8 mouse cellular contexts compared by ENCODE assay signal in the genomic region with DNA sequence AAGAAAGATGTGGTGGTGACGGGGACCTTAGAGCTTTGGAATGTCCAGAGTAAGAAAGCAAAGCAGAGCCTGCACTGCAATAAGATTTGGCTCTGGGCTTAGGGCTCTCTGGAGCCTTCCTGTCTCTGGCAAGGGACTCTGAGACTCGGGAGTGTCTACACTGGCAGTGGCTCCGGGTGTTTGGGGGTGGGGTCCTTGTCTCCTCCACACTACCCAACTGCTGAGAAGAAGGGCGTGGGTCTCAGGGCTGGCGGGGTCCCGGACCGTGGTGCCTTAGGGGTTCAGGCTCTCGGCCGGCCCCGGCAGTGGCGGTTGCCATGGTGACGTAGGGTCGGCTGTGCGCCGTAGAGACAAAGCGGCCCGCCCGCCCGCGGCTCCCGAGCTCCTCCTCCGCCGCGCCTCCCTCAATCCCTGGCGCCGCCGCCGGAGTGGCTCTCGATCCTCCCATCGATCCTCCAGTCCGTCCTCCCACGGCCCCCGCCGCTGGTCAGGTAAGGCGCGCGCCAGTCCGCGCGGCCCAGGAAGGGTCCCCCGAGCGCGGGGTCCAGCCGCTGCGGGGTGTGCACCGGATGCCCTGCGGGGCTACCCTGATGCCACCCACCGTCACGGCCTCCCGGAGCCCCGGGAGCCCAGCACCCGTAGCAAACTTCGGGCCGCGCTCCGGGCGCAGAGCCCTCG. TPM values are rescaled to one million over a fixed set of nuclear protein-coding genes. Genes with fewer than 3 reads are reported as not detected.
DNase-seq lines count a peak whose midpoint lies in the region; ATAC-seq and TF ChIP-seq lines count a peak whose summit lies in the region.

A gene (plus strand): TSS at position 134 of the 678 bp plus-strand sequence.

- no peak for TF ChIP-seq CTCF in testis, adult 2 months (IDR thresholded peaks at IDR 0.05; ENCODE audit: control insufficient read depth, insufficient read depth, insufficient replicate concordance, low read depth, low read length)

- H3K27me3 ChIP-seq in embryonic facial prominence, embryonic 15.5 days = no peaks in the 10 kb centered on the region
- H3K27me3 ChIP-seq in heart, embryonic 11.5 days (ENCODE audit: control insufficient read depth, insufficient read depth, low read length) = peaks cover 7% of the 10 kb centered on the region
- peaks cover 25% of the 10 kb centered on the region for H3K27me3 ChIP-seq in kidney, embryonic 15.5 days
- peaks cover 17% of the 10 kb centered on the region for H3K27me3 ChIP-seq in myocyte (ENCODE audit: control insufficient read depth, insufficient read depth, insufficient read length)
- no peaks in the 10 kb centered on the region for H3K27me3 ChIP-seq in testis, adult 2 months (ENCODE audit: control insufficient read depth, insufficient read depth, low read length)

- ATAC-seq in embryonic facial prominence, embryonic 15.5 days (ENCODE audit: insufficient number of reproducible peaks, low FRiP score, low TSS enrichment, low read depth) = peak; percentile 86
- ATAC-seq in heart, embryonic 11.5 days (replicated peaks; ENCODE audit: insufficient number of reproducible peaks, low FRiP score, low TSS enrichment) = peak; percentile 68
- ATAC-seq in kidney, embryonic 15.5 days (replicated peaks; ENCODE audit: low FRiP score) = peak; percentile 94

- peak within 1 kb of the TSS; percentile 70 for H3K9ac ChIP-seq in embryonic facial prominence, embryonic 15.5 days
- H3K9ac ChIP-seq in heart, embryonic 11.5 days (ENCODE audit: low read depth, low read length) = peak within 1 kb of the TSS; percentile 72
- peak within 1 kb of the TSS; percentile 61 for H3K9ac ChIP-seq in kidney, embryonic 15.5 days

- H3K27ac ChIP-seq in embryonic facial prominence, embryonic 15.5 days (replicated peaks) = peak within 1 kb of the TSS; percentile 68
- no peak within 1 kb of the TSS; the same call in 1 of the 2 replicates for H3K27ac ChIP-seq in heart, embryonic 11.5 days (ENCODE audit: low read depth, low read length)
- H3K27ac ChIP-seq in kidney, embryonic 15.5 days = peak within 1 kb of the TSS; percentile 33
- peak within 1 kb of the TSS; percentile 43 for H3K27ac ChIP-seq in testis, adult 2 months (ENCODE audit: control insufficient read depth, insufficient read depth, low read depth, low read length)

- no peaks in the 10 kb centered on the region for H3K9me3 ChIP-seq in embryonic facial prominence, embryonic 15.5 days (replicated peaks)
- H3K9me3 ChIP-seq in heart, embryonic 11.5 days (replicated peaks; ENCODE audit: control insufficient read depth, low read length) = no peaks in the 10 kb centered on the region
- no peaks in the 10 kb centered on the region for H3K9me3 ChIP-seq in kidney, embryonic 15.5 days (replicated peaks)

- H3K36me3 ChIP-seq in embryonic facial prominence, embryonic 15.5 days = no peaks in the 10 kb centered on the region
- H3K36me3 ChIP-seq in heart, embryonic 11.5 days (ENCODE audit: control insufficient read depth, insufficient read depth, low read length) = no peaks in the 10 kb centered on the region
- H3K36me3 ChIP-seq in kidney, embryonic 15.5 days = no peaks in the 10 kb centered on the region
- no peaks in the 10 kb centered on the region for H3K36me3 ChIP-seq in myocyte (ENCODE audit: control insufficient read depth, insufficient read depth)
- no peaks in the 10 kb centered on the region for H3K36me3 ChIP-seq in testis, adult 2 months (ENCODE audit: control insufficient read depth, insufficient read depth, low read length)

- DNase-seq in CD4-positive helper T cell, adult 2 months (ENCODE audit: low read depth, low spot score) = peak; percentile 53
- peak; percentile 93 for DNase-seq in brain, adult 2 months (ENCODE audit: low read depth, low spot score)
- DNase-seq in liver = peak; percentile 67

- peak within 1 kb of the TSS; percentile 70 for H3K4me3 ChIP-seq in embryonic facial prominence, embryonic 15.5 days (replicated peaks)
- peak within 1 kb of the TSS; percentile 75 for H3K4me3 ChIP-seq in heart, embryonic 11.5 days (ENCODE audit: low read depth, low read length)
- H3K4me3 ChIP-seq in kidney, embryonic 15.5 days (replicated peaks) = peak within 1 kb of the TSS; percentile 68
- peak within 1 kb of the TSS; percentile 9 for H3K4me3 ChIP-seq in myocyte
- peak within 1 kb of the TSS; percentile 80 for H3K4me3 ChIP-seq in testis, adult 2 months (ENCODE audit: control insufficient read depth, low read depth, low read length)

- H3K4me2 ChIP-seq in embryonic facial prominence, embryonic 15.5 days (replicated peaks) = peak within 1 kb of the TSS; percentile 84
- H3K4me2 ChIP-seq in heart, embryonic 11.5 days = peak within 1 kb of the TSS; percentile 93
- H3K4me2 ChIP-seq in kidney, embryonic 15.5 days = peak within 1 kb of the TSS; percentile 93
- H3K4me2 ChIP-seq in myocyte (ENCODE audit: low read depth) = peak within 1 kb of the TSS; percentile 90

- H3K4me1 ChIP-seq in embryonic facial prominence, embryonic 15.5 days = peaks cover 14% of the 10 kb centered on the region; the same call in 1 of the 2 replicates
- H3K4me1 ChIP-seq in heart, embryonic 11.5 days (ENCODE audit: control insufficient read depth, insufficient read depth, low read length) = 0 out of 2 replicates have a peak, but pooled peaks cover 3% of the 10 kb centered on the region
- peaks cover 15% of the 10 kb centered on the region for H3K4me1 ChIP-seq in kidney, embryonic 15.5 days
- peaks cover 15% of the 10 kb centered on the region for H3K4me1 ChIP-seq in testis, adult 2 months (ENCODE audit: control insufficient read depth, insufficient read depth, low read length)

- no peak for TF ChIP-seq POLR2A in myocyte (IDR thresholded peaks at IDR 0.05; ENCODE audit: insufficient read length, low read depth)
- TF ChIP-seq POLR2A in testis, adult 2 months (IDR thresholded peaks at IDR 0.05; ENCODE audit: control insufficient read depth, low read depth, low read length) = peak; percentile 38; the same call in 1 of the 2 replicates

- no peaks in the 10 kb centered on the region for H3K79me2 ChIP-seq in myocyte (ENCODE audit: control insufficient read depth, insufficient read depth)

- H3ac ChIP-seq in myocyte (ENCODE audit: control insufficient read depth, insufficient read length) = no peak within 1 kb of the TSS

- WGBS in embryonic facial prominence, embryonic 15.5 days = under 1% methylated on average over 57 of the region's 58 CpGs
- 0% methylated on average over 48 of the region's 58 CpGs for WGBS in heart, embryonic 11.5 days (ENCODE audit: insufficient replicate concordance)
- under 1% methylated on average over 49 of the region's 58 CpGs for WGBS in kidney, embryonic 15.5 days

TF ChIP-seq in myocyte, 11 proteins besides CTCF, POLR2A, EP300 and RAD21:
- TF ChIP-seq TCF12 (IDR thresholded peaks at IDR 0.05; ENCODE audit: insufficient read depth, poor library complexity, severe bottlenecking) (no peak), MAX (IDR thresholded peaks at IDR 0.05; ENCODE audit: low read depth) (no peak), REST (IDR thresholded peaks at IDR 0.05; ENCODE audit: insufficient read depth, insufficient read length) (no peak), POLR2AphosphoS2 (IDR thresholded peaks at IDR 0.05; ENCODE audit: insufficient read length, low read depth) (no peak), TCF3 (IDR thresholded peaks at IDR 0.05; ENCODE audit: insufficient read length, low read depth) (no peak)

RNA-seq across cellular contexts. Expression of the gene that starts here (rescaled TPM):
- polyA plus RNA-seq in embryonic facial prominence, embryonic 15.5 days (2015; fragmentation: Nextera tagmentation; extraction: Ambion mirVana) = 7.7 and 11.1 TPM in 2 replicates
- polyA plus RNA-seq in heart, embryonic 11.5 days (2014; fragmentation: Nextera tagmentation; extraction: Ambion mirVana) = 0.55 and 4.3 TPM in 2 replicates
- 1.3 and 2.3 TPM in 2 replicates for polyA plus RNA-seq in kidney, embryonic 15.5 days (2015; fragmentation: Nextera tagmentation; extraction: Ambion mirVana)
- polyA plus RNA-seq in myocyte (2012; fragmentation: generic; extraction: Trizol) = not detected
- 0.76 and 1.3 TPM in 2 replicates for polyA plus RNA-seq in testis, adult 2 months (2012; rRNA removed)

Comparison
In these comparisons a context has a peak if more than half of its experiments do, and no peak if none do; other contexts are left out.
1. H3K4me3 ChIP-seq: peak in every context shown above with its lines; median percentile 80 in testis, adult 2 months; 75 in heart, embryonic 11.5 days; 70 in embryonic facial prominence, embryonic 15.5 days; 68 in kidney, embryonic 15.5 days; 9 in myocyte.